Mouse (Mus musculus): Measurements from ENCODE around the gene Pcyt2.

Gene Pcyt2

DNA sequence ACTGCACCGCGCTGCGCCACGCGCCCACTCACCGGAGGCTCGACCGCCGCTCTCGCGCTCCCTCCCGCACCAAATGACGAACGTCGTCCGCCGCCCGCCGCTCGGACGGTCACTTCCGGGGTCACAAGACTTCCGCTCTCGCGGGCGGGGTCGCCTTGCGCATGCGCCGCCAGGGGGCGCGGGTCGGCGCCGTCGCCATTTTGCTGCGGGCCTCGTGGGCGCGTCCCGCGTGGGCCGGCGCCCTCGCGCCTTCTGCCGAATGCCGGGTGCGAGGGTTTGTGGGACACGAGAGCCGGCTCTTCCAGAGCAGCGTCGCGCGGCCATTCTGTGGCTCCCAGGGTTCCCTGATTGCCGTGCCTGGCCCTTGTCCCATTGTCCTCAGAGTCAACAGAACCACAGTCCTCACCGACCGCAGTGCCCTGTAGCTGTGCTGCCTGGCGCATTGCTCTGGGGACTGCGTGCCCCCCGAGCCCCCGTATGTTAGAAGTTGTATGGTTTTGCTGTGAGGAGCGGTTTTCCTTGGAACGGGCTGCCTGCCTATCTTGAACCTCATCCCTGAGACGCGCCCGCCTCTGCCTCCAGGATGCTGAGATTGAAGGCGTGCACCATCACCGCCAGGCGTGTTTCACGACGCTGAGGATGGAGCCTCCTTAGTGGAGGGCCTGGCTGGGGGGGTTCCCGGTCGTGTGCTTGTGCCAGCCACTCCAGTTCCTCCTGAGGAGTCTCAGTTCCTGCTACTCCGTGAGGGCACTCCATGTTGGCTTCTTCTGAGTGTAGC, 36.1 kb downstream of the Pcyt2 start, which contains the start of gene Arhgdia:
Arhgdia (minus strand) TSS at position 135 of the 778 bp plus-strand sequence.
- peak; percentile 90 for DNase-seq (ENCODE audit: low spot score)

DNA sequence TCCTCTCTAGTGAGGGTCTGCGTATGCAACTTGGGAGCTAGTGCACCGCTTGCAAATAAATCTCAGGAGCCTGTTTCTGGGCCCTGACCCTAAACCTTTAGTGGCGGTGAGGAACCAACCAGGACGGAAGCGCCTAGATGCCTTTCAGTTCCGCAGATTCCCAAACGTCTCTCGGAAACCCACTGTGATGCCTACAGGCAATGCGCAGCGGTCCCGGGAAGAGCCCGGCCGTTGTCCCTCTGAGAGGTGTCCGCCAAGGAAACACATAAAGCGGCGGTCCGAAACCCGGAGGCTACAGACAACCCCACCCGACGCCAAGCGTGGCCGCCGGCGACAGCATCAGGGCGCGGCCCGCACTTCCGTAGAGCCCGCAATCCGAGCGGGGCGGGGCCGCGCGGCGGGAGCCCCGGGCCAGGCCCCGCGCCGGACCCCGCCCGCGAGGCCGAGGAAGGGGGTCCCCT, 36.8 kb downstream of the Pcyt2 start:
- peak; percentile 52 for DNase-seq (ENCODE audit: low spot score)

DNA sequence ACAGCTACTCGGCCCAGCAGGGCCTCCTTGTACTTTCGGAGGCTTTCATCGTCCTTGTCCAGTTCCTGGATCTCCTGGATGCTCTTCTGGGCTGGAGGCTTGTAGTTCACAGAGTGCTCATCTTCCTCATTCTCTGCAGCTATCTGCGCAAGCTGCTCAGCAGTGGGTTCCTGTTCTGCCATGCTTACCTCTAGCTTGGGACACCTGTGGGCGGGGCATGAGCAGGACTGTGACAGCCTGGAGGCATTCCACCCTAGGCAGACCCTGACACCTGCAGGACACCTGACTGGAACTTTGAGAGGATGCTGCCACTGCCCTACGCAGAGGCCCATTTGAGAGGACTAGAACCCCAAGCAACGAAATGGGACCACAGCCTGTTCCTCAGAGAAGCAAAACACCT, 37.5 kb downstream of the Pcyt2 start:
- no peak for DNase-seq (ENCODE audit: low spot score)

DNA sequence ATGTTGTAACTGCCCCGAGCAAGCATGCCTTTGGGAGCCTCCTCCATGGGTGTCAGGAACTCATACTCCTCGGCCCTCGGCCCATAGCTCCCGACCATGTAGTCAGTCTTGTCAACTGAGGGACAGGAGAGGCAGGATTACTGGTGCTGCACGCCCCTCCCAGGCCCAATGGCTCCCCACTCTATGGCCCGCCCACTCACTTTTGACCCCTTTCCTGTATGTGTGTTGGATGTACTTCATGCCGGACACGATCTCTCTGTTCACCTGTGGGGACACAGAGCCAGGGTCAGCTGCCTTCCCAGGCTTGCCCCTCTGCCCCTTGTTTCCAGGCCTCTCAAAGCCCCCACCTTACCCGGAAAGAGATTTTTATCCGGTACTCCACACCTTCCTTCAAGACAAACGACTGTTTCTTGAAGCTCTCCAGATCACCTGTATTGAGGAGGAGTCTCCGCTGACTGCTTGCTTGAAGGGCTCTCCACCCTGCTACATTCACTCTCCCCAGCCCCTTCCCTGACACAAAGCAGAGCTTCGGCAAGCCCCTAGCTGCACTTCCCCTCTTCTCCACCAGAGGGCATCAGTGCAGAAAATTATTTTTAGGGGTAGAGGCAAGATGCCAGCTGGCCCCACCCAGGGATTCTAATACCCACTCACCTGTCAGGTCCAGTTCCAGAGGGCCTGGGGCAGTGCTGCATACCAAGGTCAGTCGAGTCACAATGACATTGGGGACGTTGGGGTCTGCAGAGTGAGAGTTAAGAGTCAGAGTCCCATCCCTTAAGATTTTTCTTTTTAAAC, 38.2 kb downstream of the Pcyt2 start:
- peak; percentile 65 for DNase-seq (ENCODE audit: low spot score)

DNA sequence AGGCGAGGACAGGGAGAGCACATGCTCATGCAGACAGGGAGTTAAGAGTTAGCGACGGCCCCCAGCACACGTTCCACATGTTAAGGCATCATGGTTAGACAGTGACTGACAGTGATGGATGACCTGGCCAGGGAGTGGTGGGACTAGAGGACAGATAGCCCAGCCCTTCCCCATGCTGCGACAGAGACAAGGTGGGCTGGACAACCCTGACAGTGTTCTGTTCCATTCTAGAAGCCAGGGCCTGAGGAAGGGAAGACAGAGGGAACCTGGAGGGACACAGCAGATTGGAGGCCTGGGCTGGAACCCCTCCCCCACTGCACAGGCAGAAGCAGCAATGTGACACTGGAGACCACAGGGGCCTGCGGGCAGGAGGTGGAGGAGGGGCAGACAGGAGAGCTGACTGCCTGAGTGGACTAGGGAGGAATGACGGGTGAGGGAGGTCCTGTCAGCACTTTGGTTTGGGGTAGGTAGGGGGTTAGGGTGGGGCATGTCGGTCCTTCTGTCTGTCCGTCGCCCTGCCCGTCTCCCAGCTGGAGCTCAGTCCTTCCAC, 39.0 kb downstream of the Pcyt2 start:
- no peak for DNase-seq (ENCODE audit: low spot score)

DNA sequence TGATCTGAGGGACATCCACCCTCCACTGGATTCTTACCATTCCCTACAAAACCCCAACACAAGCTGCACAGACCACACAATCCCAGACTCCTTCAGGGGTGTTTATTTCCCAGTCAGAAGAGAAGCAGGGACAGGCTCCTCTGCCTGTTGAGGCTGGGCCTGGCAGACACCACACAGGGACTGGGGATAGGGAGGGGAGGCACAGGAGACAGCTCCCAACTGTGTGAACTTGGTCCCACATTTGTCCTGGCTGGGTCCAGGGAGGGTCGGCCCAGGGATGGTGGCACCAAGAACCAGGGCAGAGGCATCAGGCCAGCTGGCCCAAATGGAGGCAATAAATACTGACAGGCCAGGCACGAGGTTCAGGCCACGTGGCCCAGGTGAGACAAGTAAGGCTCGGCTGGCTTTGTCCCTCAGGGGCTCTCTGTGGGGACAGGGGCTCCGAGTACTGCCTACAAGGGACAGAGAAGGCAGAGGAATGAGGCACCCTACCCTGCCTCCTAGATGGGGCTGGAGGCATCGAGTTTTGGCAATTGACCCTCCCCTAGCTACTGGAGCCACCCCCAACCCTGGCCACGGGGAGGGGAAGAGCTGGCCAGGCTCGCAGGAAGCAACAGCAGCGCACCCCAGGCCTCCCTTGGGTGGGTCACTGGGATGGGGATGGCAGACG, 39.6 kb downstream of the Pcyt2 start:
- DNase-seq (ENCODE audit: low spot score), result no peak

DNA sequence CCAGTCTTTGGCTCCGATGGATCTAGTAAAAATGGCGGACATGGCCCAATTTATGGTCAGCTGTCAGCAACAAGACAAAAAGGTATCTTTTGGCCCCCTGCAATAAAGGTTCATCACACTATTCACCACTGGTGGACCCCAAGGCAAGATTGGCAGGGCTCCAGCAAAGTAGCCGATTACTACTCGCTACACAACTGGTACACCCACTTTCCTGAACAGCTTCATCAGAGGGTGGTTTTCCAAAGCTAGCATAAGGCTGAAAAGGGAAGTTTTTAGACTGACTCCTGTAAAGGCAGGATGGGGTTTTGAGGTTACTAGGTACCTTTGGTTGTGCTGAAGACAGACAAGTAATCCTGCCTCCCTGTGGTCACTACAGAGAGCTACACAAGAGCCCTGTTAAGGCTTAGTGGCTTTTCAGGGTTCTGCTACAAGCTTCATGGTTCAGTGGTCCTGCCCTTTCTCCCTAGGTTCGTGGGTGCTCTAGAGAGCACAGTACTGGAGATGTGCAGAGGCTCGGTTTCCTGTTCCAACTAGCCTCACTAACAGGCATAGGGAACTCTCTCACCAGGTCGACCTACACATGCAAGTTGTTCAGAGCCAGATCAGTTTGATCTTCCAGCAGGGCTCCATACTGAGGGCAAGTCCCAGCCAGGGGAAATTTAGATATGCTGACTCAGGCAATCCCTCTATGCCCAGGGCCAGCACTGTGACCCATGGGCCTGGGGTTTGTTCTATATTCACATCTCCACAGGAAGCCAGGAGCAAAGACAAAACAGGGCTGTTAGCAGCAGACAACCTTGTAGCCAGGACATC, 40.3 kb downstream of the Pcyt2 start:
- no peak for DNase-seq (ENCODE audit: low spot score)

DNA sequence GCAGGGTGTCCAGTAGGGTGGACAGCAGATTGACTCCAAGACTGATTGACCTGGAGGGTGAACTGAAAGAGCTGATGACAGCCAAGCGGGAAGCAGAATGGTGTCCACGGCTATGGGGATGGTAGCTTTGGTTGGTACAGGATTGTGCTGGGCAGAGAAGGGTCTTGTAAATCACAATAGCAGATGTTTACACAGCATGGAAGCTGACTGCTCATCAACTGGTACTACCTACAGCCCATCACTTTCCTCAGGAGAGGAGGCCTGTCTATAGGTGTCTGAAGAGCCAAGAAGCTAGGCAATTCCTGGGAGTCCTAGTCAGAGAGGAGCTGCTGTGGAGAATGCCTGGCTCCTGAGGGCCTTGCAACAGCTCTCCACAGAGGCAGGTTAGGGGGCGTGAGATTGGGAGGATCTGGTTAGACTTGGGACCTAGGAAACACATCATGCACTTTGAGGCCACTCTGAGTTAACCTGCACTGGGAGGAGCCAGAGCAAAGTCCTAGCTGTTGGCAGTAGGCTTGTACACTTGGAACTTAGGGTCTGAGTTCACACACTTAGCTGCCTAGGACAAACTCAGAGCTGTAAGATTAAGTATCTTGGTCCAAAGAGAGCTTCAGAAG, 41.3 kb downstream of the Pcyt2 start:
- DNase-seq (ENCODE audit: low spot score), result no peak

DNA sequence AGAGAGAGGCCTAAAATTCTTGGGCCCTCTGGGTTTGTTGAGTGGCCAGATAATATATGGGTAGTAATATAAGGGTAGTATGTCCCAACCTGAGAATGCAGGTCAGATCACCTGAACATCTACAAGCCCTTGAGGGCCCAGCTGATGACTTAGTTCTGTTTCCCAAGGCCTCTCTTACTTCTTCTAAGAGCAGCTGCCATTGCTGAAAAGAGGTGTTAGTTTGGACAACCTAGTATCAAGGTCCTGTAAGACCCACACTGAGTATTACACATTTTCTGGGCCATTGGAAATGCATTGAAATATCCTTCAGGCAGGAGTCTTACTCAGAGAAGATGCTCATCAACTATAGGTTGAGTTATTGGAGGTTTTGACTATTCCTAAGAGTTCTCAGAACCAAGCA, 41.8 kb downstream of the Pcyt2 start:
- no peak for DNase-seq (ENCODE audit: low spot score)

DNA sequence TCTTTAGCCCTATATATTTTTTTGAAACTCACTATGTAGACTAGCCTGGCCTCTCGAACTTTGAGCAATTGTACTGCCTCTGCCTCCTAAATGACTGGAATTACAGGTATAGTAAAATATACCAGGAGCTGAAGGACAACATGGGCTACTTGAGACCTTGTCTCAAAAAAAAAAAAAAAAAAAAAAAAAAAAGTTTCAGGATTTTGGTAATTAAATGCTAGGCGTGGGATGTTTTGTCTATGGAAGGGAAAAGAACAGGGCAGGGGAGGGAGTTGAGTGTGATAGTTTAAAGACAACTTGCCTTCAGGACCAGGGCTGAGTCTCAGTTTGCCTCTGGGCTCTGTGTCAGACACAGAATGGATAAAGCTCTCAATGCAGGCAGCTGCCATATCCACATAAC, 42.7 kb downstream of the Pcyt2 start:
- no peak for DNase-seq (ENCODE audit: low spot score)

DNA sequence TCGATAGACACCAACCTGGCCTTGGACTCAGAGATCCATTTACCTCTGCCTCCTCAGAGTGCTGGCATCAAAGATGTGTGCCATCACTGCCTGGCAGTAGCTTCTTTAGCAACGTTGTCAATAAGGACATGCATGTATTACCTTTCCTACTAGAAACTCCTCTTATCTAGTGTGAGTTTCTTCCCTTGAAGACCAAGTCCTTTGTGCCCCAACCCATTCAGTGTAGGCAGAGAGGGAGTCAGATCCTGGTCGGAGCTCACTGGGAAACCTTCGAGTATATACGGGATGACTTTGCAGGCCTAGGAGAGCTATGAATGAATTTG, 43.5 kb downstream of the Pcyt2 start:
- DNase-seq (ENCODE audit: low spot score), result no peak

DNA sequence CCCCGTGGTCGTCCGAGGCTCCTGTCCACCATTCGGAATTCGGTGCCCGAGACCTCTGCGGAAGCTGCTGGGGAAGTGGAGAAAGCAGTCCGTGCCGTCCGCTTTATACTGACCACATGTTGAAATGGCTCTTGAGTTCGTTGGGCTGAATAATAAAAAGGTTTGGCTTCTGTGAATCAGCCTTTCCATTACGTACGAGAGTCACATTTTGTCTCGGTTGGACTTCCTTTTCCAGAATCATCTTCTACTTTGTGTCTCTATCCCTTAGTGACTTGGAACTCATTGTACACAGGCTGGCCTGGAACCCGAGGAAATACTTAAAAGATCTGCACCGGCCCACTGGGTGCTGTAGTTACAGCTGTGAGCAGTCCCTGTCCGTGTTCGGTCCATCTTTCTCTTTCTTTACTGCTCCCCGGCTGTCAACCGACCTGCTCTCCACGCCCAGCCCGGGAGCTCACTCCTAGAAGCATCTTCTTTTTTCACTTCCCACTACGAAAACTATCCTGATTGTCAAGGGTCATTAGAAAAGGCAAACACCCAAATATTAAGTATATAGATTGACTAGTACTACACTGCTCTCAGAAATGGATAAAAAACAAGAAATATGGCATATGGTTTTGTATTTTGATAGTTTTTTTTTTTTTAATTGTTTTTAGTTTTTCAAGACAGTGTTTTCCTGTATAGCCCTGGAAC, 44.0 kb downstream of the Pcyt2 start:
- DNase-seq (ENCODE audit: low spot score), result no peak

DNA sequence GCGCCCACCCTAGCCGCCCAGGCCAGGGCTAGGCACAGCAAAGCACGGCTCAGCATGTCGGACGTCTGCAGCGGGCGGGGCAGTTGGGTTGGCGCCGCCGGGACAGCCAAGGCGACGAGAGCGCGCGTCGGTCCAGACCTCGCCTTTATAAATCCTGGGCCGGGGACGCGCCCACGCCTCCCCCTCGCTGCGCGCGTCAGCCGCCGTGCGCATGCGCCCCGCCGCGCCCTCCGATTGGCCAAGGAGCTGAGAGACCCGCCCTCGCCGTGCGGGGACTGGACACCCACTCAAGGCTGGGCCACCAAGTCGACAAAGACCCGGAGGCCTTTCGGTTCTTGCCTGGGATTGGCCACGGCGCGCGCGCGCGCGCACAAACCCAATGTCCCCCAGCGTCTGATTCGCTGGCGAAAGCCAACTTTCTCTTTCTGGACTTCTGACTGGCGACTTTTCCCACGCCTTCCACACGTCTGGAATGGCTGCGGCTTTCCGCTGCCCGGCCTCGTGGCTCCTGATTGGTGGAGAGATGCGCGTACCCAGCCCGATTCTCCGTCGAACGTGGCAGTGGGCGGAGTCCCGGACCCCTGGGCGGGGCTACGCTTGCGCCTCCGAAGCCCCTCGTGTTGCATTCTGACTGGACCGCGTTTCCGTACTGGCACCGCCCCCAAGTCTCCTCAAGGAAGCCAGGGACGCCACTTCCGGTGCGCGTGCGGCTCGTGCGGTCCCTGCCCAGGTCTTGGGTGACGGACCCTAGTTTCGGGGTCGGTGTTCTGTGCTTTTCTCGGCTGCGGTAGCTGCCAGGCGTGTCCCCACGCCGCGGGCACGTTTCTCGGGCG, 44.8 kb downstream of the Pcyt2 start, which contains the start of gene P4hb:
P4hb (minus strand) TSS at position 502 of the 833 bp plus-strand sequence.
- peak; percentile 100 for DNase-seq (ENCODE audit: low spot score)

DNA sequence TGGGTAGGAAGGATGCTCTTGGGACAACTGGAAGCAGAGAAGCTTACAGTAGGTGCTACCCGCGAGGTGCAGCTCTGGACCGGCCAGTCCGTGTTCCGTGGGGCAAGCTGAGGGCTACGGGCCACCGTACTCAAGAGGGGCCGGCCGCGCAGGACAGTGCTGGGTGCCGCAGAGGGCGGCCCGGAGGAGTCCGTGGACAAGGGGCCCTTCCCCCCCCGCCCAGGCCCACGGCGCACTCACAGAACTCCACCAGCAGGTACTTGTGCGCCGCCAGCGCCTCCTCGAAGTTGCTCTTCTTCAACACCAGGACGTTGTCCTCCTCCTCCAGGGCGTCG, 45.4 kb downstream of the Pcyt2 start:
- no peak for DNase-seq (ENCODE audit: low spot score)

DNA sequence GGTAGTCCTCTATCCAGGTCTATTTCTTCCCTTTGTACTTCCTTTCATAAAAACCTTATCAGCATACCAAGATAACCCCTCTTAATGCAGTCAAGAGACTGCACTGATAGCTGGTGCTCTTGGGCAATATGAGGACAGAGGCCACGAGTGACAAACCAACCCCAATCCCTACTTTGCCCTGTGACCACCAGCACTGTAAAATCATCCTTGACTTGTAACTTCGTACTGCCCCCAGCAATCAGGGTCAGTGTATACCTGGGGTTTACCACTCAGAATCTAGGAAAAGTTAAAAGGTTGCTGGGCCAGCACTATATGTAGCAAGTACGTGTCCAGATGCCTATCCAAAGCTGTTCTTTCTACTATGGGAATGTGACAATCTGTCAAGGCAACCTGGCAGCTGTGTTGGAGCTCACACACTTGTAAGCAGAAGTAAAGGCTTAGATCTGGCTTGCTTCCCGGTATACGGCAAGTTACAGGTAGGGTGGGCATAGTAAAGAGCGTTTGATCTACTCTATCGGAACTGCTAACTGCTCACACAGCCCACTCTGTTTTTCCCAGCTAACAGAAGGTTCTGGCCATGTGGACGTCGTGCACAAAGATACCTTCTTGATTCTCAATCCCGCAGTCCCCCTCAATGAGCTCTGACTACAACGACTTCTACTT, 45.9 kb downstream of the Pcyt2 start:
- no peak for DNase-seq (ENCODE audit: low spot score)

DNA sequence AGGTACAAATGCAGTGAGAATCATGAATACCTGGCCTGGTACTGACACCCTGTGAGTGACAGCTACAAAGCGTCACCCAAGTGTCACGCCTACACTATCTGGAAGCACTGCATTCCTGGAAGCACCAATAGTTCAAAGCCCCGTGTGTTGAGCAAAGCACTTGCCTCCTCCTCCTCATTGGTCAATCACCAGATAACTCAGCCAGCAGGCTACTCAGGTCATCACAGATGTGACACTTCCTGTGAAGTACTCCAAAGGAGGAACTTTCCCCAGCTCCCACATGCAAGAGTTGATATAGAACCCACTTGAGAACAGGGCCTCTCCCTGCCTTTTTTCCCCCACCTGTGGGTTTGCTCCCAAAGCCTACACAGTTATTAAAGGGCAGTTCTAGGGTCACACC, 46.6 kb downstream of the Pcyt2 start:
- no peak for DNase-seq (ENCODE audit: low spot score)

DNA sequence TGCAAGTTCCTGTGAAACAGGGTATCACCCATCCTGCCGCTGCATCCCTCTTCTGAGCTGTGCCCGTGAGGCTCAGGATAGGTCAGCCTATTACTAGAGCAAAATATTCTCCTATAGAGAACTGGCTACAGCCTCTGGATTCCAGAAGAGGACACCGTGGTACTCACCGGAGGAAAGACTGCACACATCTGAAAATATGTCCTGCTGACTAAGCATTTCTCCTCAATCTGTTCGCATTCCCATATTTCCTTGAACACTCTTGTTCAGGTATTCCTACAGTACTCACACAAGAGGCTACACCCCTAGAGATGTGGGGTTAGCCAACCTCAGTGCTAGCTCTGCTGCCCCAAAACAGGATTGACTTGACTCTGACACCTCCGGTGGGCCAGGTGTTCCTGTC, 49.4 kb downstream of the Pcyt2 start:
- no peak for DNase-seq (ENCODE audit: low spot score)

DNA sequence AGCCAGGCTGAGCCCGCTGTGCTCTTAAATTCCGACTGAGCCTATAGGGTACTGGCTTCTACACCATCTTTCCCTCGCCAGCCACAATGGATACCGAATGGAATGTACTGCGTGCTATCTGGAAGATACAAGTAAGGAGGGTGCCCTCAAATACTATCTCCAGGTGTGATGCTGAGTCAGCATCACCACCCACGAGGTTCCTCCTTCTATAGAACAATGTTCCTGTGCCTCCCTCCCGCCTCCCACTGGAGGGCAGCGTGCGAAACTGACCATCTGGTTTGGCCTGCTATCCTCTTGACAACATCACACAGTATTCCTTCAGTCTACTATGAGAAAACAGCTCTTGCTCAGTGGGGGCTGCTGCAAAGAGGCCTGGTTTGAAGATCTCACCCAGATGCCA, 52.6 kb downstream of the Pcyt2 start:
- no peak for DNase-seq (ENCODE audit: low spot score)

DNA sequence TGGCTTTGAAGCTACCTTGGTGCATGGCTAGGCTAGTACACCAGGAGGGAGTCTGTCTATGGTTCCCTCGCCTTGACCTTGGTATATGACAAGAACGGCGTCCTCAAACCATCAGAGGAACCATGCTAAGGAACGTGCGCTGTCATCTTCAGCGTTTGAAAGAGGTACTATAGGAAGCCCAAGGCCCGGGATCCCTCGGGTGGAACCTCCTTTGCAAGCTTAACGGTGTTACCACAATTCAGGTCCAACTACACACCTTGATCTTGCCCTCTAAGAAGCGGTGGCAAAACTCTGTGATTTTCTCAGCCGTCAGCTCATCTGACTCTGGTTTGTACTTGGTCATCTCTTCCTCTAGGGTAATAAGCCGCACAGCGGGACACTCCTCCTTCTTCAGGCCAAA, 54.8 kb downstream of the Pcyt2 start:
- DNase-seq (ENCODE audit: low spot score), result no peak
